In the genomic region with DNA sequence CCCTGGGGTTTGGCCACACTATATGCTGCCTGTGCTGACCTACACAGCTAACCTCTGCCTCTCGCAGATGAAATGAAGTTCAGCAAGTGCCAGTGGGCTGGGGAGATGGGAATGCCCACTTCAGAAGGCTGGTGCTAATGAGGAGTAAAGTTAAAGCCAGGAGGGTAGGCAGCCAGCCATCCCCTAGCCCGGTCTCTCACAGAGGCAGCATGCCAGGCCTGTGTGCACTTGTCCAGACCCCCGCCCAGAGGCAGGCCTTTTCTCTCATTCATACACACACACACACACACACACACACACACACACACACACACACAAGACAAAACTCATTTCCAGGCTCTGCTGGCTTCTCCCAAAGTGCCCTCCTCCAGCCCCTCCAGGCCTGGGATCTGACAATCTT, we compare ENCODE assay signal across 24 mouse cellular contexts.
DNase-seq lines count a peak whose midpoint lies in the region; ATAC-seq and TF ChIP-seq lines count a peak whose summit lies in the region.
"Had no signal": no experiment of that assay in that cellular context is flagged by ENCODE, and none has a peak within 500 bp of the region (broad histone marks: within the 10 kb centered on the region; RNA-seq: fewer than 3 reads in every experiment).

No protein-coding gene starts in this region.

- ATAC-seq in hindbrain, embryonic 14.5 days (ENCODE audit: low FRiP score), result peak; percentile 35; the same call in 1 of the 2 replicates
- no peak for ATAC-seq in hindbrain, embryonic 11.5 days (ENCODE audit: low FRiP score)
- ATAC-seq in midbrain, embryonic 15.5 days (replicated peaks), result peak; percentile 34; the same call in 1 of the 2 replicates
- ATAC-seq in midbrain, embryonic 13.5 days, result no peak
- ATAC-seq in midbrain, postnatal 0 days (ENCODE audit: low FRiP score), result 0 out of 2 replicates have a peak, but pooled peaks have one; percentile 22
- ATAC-seq: lung, postnatal 0 days had no signal

- no peaks in the 10 kb centered on the region for H3K36me3 ChIP-seq in hindbrain, embryonic 14.5 days (replicated peaks; ENCODE audit: control insufficient read depth, insufficient read depth)
- no peaks in the 10 kb centered on the region for H3K36me3 ChIP-seq in hindbrain, embryonic 11.5 days (ENCODE audit: control insufficient read depth, insufficient read depth, low read length)
- H3K36me3 ChIP-seq in midbrain, embryonic 15.5 days (replicated peaks), result no peaks in the 10 kb centered on the region
- no peaks in the 10 kb centered on the region; the same call in 1 of the 2 replicates for H3K36me3 ChIP-seq in midbrain, embryonic 13.5 days
- H3K36me3 ChIP-seq in midbrain, postnatal 0 days (ENCODE audit: insufficient read depth, low read length), result no peaks in the 10 kb centered on the region
- H3K36me3 ChIP-seq: forebrain, embryonic 12.5 days; neural tube, embryonic 13.5 days had no signal

- WGBS in hindbrain, embryonic 14.5 days, result 47% methylated on average over 3 of the region's 3 CpGs
- WGBS in hindbrain, embryonic 11.5 days, result 78% methylated on average over 3 of the region's 3 CpGs
- WGBS in midbrain, embryonic 15.5 days, result 74% methylated on average over 3 of the region's 3 CpGs
- 87% methylated on average over 3 of the region's 3 CpGs for whole genome bisulfite sequencing in midbrain, embryonic 13.5 days
- 73% methylated on average over 3 of the region's 3 CpGs for WGBS in midbrain, postnatal 0 days

- H3K9me3 ChIP-seq in hindbrain, embryonic 14.5 days (ENCODE audit: control insufficient read depth, low read length), result no peaks in the 10 kb centered on the region
- H3K9me3 ChIP-seq in hindbrain, embryonic 11.5 days (ENCODE audit: control insufficient read depth, low read length), result no peaks in the 10 kb centered on the region
- no peaks in the 10 kb centered on the region for H3K9me3 ChIP-seq in midbrain, embryonic 15.5 days
- no peaks in the 10 kb centered on the region for H3K9me3 ChIP-seq in midbrain, embryonic 13.5 days
- no peaks in the 10 kb centered on the region for H3K9me3 ChIP-seq in midbrain, postnatal 0 days (ENCODE audit: low read length)
- H3K9me3 ChIP-seq: forebrain, embryonic 12.5 days; heart, embryonic 13.5 days; kidney, embryonic 15.5 days; neural tube, embryonic 13.5 days had no signal

- DNase-seq in cerebellum, postnatal 10 days, result peak; percentile 60 to 80
- no peak for DNase-seq in cerebellum, postnatal 25 days
- no peak for DNase-seq in hindbrain, embryonic 14.5 days (ENCODE audit: low spot score)
- DNase-seq in hindbrain, embryonic 11.5 days (ENCODE audit: low spot score), result no peak
- DNase-seq in midbrain, postnatal 0 days (ENCODE audit: low spot score), result peak; percentile 76
- DNase-seq: adrenal gland, postnatal 10 days; cerebellum, adult 9-10 months; gastrocnemius, postnatal 25 days; heart, adult 18-20 months; heart, postnatal 14 days; kidney, adult 11 months; kidney, postnatal 36 days; retina, postnatal 1 day; thymus, adult 18-20 months; thymus, postnatal 4 days had no signal

- TF ChIP-seq CTCF in midbrain, postnatal 0 days (IDR thresholded peaks at IDR 0.05), result no peak

- H3K9ac ChIP-seq in hindbrain, embryonic 14.5 days, result no peak overlapping the region
- no peak overlapping the region for H3K9ac ChIP-seq in hindbrain, embryonic 11.5 days (ENCODE audit: low read depth, low read length)
- H3K9ac ChIP-seq in midbrain, embryonic 15.5 days, result no peak overlapping the region
- no peak overlapping the region for H3K9ac ChIP-seq in midbrain, embryonic 13.5 days (replicated peaks)
- no peak overlapping the region for H3K9ac ChIP-seq in midbrain, postnatal 0 days (replicated peaks; ENCODE audit: low read length, poor library complexity, severe bottlenecking)
- H3K9ac ChIP-seq: forebrain, embryonic 12.5 days; kidney, embryonic 15.5 days; neural tube, embryonic 13.5 days had no signal

- no peak overlapping the region for H3K4me2 ChIP-seq in hindbrain, embryonic 14.5 days (replicated peaks)
- no peak overlapping the region for H3K4me2 ChIP-seq in hindbrain, embryonic 11.5 days (replicated peaks; ENCODE audit: low read depth, low read length)
- H3K4me2 ChIP-seq in midbrain, embryonic 15.5 days, result no peak overlapping the region
- H3K4me2 ChIP-seq in midbrain, embryonic 13.5 days (replicated peaks), result no peak overlapping the region
- no peak overlapping the region for H3K4me2 ChIP-seq in midbrain, postnatal 0 days (ENCODE audit: low read depth, low read length, poor library complexity, severe bottlenecking)
- H3K4me2 ChIP-seq: forebrain, embryonic 12.5 days; heart, embryonic 13.5 days; kidney, embryonic 15.5 days; neural tube, embryonic 13.5 days had no signal

- no peak overlapping the region for H3K4me3 ChIP-seq in hindbrain, embryonic 14.5 days (replicated peaks; ENCODE audit: low read length)
- H3K4me3 ChIP-seq in hindbrain, embryonic 11.5 days (ENCODE audit: low read depth, low read length), result no peak overlapping the region
- no peak overlapping the region for H3K4me3 ChIP-seq in midbrain, embryonic 15.5 days
- H3K4me3 ChIP-seq in midbrain, embryonic 13.5 days (replicated peaks), result no peak overlapping the region
- no peak overlapping the region for H3K4me3 ChIP-seq in midbrain, postnatal 0 days (ENCODE audit: low read depth, low read length)
- H3K4me3 ChIP-seq: forebrain, embryonic 12.5 days; heart, embryonic 13.5 days; kidney, embryonic 15.5 days; myocyte; neural tube, embryonic 13.5 days had no signal

- no peak overlapping the region for H3K27ac ChIP-seq in hindbrain, embryonic 14.5 days
- H3K27ac ChIP-seq in hindbrain, embryonic 11.5 days (ENCODE audit: low read depth, low read length), result no peak overlapping the region
- H3K27ac ChIP-seq in midbrain, embryonic 15.5 days, result no peak overlapping the region
- no peak overlapping the region for H3K27ac ChIP-seq in midbrain, embryonic 13.5 days
- H3K27ac ChIP-seq in midbrain, postnatal 0 days (ENCODE audit: low read depth, low read length), result no peak overlapping the region
- H3K27ac ChIP-seq: forebrain, embryonic 12.5 days; heart, embryonic 13.5 days; kidney, embryonic 15.5 days; macrophage had no signal

- H3K4me1 ChIP-seq in hindbrain, embryonic 14.5 days (replicated peaks; ENCODE audit: control insufficient read depth, insufficient read depth, low read length), result 0 out of 2 replicates have a peak, but pooled peaks cover 12% of the 10 kb centered on the region
- 0 out of 2 replicates have a peak, but pooled peaks cover 2% of the 10 kb centered on the region for H3K4me1 ChIP-seq in hindbrain, embryonic 11.5 days (replicated peaks; ENCODE audit: control insufficient read depth, insufficient read depth, low read length)
- H3K4me1 ChIP-seq in midbrain, embryonic 15.5 days, result peaks cover 6% of the 10 kb centered on the region; the same call in 1 of the 2 replicates
- H3K4me1 ChIP-seq in midbrain, embryonic 13.5 days (replicated peaks), result peaks cover 23% of the 10 kb centered on the region
- H3K4me1 ChIP-seq in midbrain, postnatal 0 days (ENCODE audit: insufficient read depth, low read length), result peaks cover 5% of the 10 kb centered on the region

- no peaks in the 10 kb centered on the region for H3K27me3 ChIP-seq in hindbrain, embryonic 14.5 days (ENCODE audit: control insufficient read depth, insufficient read depth, low read length)
- no peaks in the 10 kb centered on the region for H3K27me3 ChIP-seq in hindbrain, embryonic 11.5 days (ENCODE audit: control insufficient read depth, insufficient read depth, low read length)
- H3K27me3 ChIP-seq in midbrain, embryonic 15.5 days (replicated peaks), result no peaks in the 10 kb centered on the region
- H3K27me3 ChIP-seq in midbrain, embryonic 13.5 days, result no peaks in the 10 kb centered on the region
- no peaks in the 10 kb centered on the region for H3K27me3 ChIP-seq in midbrain, postnatal 0 days (ENCODE audit: insufficient read depth, low read length)
- H3K27me3 ChIP-seq: heart, embryonic 13.5 days; kidney, embryonic 15.5 days; neural tube, embryonic 13.5 days had no signal

Comparison
In these comparisons a context has a peak if more than half of its experiments do, and no peak if none do; other contexts are left out.
1. DNase-seq: peak in cerebellum, postnatal 10 days (2 of 2) and midbrain, postnatal 0 days (single experiment); none in cerebellum, postnatal 25 days (0 of 2), hindbrain, embryonic 14.5 days (single experiment) and hindbrain, embryonic 11.5 days (single experiment).
2. ATAC-seq: peak in hindbrain, embryonic 14.5 days (single experiment), midbrain, embryonic 15.5 days (single experiment) and midbrain, postnatal 0 days (single experiment); none in hindbrain, embryonic 11.5 days (single experiment) and midbrain, embryonic 13.5 days (single experiment).